Mouse (Mus musculus) left cerebral cortex, adult 11 months (tissue): Measurements from ENCODE around the gene Gm17387.

Experiments
- DNase-seq: peaks from one replicate; pipeline ENCODE4 v3.0.0; 2022; ENCODE audit warnings: low spot score

Gene Gm17387

GRCm38 (mm10) chr7:141048226-141049218, 19.6 kb downstream of the Gm17387 start:
- peak; percentile 81 for DNase-seq

- DNase-seq, result no peak
These were observed 20.4 kb downstream of the Gm17387 start for GRCm38 (mm10) chr7:141049326-141049725.

- DNase-seq, result no peak
These were observed 22.2 kb downstream of the Gm17387 start for GRCm38 (mm10) chr7:141051060-141051685.

- no peak for DNase-seq
These were observed 23.1 kb downstream of the Gm17387 start for GRCm38 (mm10) chr7:141052016-141052415.

- no peak for DNase-seq
These were observed 23.5 kb downstream of the Gm17387 start for GRCm38 (mm10) chr7:141052421-141052820.

GRCm38 (mm10) chr7:141055785-141056184, 26.9 kb downstream of the Gm17387 start:
- DNase-seq, result no peak

DNA sequence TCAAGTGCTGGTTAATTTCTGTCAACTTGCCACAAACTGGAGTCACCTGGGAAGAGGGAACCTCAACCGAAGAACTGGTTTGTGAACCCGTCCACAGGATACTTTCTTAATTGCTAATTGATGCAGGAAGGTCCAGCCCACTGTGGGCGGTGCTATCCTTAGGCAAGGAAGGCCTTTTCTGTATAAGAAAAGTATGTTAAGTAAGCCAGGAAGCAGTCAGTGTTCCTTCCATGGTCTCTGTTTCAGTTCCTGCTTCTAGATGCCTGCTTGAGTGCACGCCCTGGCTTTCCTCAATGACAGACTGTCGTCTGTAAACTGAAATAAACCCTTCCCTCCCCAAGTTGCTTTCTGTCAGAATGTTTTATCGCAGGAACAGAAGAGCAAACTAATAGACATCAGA, 28.0 kb downstream of the Gm17387 start:
- DNase-seq, result no peak

GRCm38 (mm10) chr7:141057541-141057940, 28.6 kb downstream of the Gm17387 start:
- DNase-seq, result no peak

- DNase-seq, result no peak
These were observed 29.8 kb downstream of the Gm17387 start for GRCm38 (mm10) chr7:141058601-141059341.

DNA sequence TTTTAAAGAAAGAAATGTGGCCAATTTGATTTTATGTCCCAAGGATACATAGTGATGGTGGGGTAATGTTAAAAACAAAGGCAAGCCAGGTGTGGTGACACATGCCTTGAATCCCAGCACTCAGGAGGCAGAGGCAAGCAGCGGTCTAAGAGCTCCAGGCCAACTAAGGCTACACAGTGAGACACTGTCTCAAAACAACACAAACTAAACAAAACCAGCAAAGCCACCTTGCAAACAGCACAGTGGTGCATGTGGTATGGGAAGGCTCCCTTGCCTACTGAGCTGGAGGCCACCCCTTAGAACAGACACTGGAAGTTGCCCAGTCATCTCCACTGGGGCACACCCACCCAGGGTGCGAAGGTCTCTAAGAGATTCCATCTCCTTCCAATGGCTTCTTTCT, 31.0 kb downstream of the Gm17387 start:
- no peak for DNase-seq

GRCm38 (mm10) chr7:141060426-141061242, 31.7 kb downstream of the Gm17387 start, which contains the start of gene B4galnt4:
B4galnt4 (plus strand) TSS chr7:141061104.
- peak; percentile 89 for DNase-seq

GRCm38 (mm10) chr7:141061269-141061692, 32.4 kb downstream of the Gm17387 start:
- no peak for DNase-seq

GRCm38 (mm10) chr7:141062525-141062924, 33.6 kb downstream of the Gm17387 start:
- no peak for DNase-seq

- no peak for DNase-seq
These were observed 34.4 kb downstream of the Gm17387 start for GRCm38 (mm10) chr7:141063353-141063752.

- no peak for DNase-seq
These were observed 35.2 kb downstream of the Gm17387 start for GRCm38 (mm10) chr7:141064175-141064574.

- DNase-seq, result no peak
These were observed 35.6 kb downstream of the Gm17387 start for GRCm38 (mm10) chr7:141064576-141064975.

- DNase-seq, result no peak
These were observed 39.4 kb downstream of the Gm17387 start for GRCm38 (mm10) chr7:141068351-141068750.

DNA sequence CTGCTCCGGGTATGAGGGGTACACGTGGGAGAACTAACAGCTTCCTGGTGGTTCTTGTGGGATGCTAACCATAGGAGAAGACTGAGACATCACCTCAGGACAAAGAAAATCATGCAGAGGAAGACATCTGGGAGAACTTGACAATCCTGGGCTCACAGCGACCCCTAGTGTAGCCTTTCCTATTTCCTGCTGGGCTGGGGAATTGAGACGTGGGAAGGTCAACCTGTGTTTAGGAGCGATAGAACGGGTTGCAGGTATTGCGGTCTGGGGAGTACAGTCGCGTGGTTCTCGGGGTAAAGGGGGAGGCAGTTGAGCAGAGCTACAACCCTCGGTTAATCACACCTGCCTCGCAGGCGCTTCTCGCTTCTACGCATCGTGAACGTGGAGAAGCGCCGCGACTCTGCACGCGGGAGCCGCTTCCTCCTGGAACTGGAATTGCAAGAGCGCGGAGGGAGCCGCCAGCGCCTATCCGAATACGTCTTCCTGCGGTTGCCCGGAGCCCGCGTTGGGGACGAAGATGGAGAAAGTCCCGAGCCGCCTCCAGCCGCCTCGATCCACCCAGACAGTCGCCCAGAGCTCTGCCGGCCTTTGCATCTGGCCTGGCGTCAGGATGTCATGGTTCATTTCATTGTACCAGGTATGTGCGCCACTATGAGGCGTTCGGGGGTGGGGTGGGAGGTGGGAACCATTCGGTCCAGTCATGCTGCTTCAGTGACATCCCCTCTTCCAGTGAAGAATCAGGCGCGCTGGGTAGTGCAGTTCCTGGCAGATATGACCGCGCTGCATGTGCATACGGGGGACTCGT, 41.3 kb downstream of the Gm17387 start:
- DNase-seq, result no peak

- no peak for DNase-seq
These were observed 43.2 kb downstream of the Gm17387 start for GRCm38 (mm10) chr7:141072017-141072745.

DNA sequence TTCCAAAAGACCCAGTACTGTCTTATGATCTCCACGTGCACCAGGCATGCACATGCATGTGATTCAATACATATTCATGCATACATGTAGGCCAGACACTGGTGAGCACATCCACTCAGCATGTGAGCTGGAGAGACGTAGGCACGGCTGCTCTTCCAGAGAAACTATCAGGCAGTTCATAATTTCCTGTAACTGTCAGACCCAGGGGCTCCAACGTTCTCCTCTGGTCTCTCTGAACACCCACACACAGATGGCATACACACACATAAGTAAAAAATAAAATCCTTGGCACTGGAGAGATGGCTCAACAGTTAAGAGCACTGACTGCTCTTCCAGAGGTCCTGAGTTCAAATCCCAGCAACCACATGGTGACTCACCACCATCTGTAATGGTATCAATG, 44.9 kb downstream of the Gm17387 start:
- DNase-seq, result no peak
